Mouse (Mus musculus): Measurements from ENCODE around the gene Mical2.

Mical2 gene

DNA sequence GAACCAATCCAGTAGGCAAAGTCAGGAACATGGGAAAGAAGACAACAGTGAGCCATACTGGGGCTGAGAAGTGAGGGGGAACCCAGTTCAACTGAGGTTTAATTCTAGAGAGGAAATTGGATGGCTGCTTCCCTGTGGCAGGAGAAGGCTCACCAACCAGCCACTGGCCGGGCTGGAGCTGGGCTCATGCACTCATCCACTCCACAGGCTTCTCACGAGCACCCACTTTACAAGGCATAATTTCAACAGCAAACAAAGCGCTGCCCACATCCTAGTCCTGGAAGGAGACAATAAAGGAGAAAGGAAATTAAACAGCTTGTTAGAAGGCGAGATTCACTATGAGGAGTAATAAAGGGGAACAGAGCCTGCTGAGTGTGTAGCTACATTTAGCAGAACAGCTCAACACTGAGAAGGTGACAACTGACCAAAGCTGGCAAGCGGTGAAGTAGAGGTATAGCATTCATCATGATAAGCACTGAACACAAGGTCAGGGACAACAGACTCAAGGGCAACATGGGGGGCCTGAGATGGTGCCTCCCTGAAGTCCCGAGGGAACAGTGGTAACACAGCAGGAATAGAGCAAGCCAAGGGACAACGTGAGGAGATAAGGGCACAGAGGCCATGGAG lies 137.0 kb downstream of the Mical2 start:
- CTCF ChIA-PET: no interaction called here

GRCm38 (mm10) chr7:112365864-112366263 lies 140.2 kb downstream of the Mical2 start:
- CTCF ChIA-PET: no interaction called here

DNA sequence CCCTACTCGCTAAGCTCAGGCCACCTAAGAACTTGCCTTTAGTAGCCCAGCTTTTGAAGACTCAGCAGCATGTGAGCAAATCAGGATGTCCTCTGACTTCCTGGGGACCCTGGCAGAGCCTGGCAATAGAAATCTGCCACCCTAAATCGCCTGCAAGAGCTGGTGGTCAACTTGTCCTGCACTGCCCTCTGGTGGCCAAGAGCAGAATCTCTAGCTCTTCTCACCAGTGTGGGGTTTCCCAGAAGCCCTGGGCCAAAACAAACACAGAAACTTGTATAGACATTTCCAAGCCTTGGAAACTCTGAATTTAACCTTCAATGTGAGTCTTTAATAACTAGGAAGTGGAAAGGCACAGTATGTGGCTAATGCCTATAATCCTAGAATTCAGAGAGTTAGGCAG lies 143.4 kb downstream of the Mical2 start:
- CTCF ChIA-PET: interaction anchor here (1.6 kb wide), 1 partner anchor 10 kb away, joined by 3 read pairs; no protein-coding TSS in a partner anchor

- CTCF ChIA-PET: interaction anchor here (1.6 kb wide), 1 partner anchor 11 kb away, joined by 3 read pairs; no protein-coding TSS in a partner anchor
These were observed 144.3 kb downstream of the Mical2 start for GRCm38 (mm10) chr7:112369977-112370376.

- CTCF ChIA-PET: interaction anchor here (0.7 kb wide), 1 partner anchor 549 kb away, joined by 4 read pairs; no protein-coding TSS in a partner anchor
These were observed 145.7 kb downstream of the Mical2 start for GRCm38 (mm10) chr7:112371387-112371786.

- CTCF ChIA-PET: no interaction called here
These were observed 148.4 kb downstream of the Mical2 start for GRCm38 (mm10) chr7:112374035-112374434.

DNA sequence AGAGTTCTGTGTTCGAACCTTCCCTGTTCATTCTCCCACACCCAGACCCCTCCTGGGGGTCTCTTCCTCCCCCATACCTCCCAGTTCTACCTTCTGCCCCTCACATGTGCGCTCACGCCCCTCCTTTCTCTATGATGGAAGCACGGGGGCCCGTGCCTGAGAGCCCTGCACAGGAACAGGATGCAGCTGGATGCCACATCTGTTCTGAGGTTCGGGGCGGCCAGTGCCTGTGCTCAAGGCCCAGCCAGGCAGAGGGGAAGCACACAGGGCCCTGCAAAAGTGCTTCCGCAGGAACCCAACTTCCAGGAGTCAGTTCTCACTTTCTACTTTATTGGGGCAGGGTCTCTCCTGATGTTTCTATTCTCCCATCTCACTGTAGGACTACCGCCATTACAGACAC lies 149.4 kb downstream of the Mical2 start:
- CTCF ChIA-PET: no interaction called here

GRCm38 (mm10) chr7:112375900-112376299 lies 150.2 kb downstream of the Mical2 start:
- CTCF ChIA-PET: no interaction called here

DNA sequence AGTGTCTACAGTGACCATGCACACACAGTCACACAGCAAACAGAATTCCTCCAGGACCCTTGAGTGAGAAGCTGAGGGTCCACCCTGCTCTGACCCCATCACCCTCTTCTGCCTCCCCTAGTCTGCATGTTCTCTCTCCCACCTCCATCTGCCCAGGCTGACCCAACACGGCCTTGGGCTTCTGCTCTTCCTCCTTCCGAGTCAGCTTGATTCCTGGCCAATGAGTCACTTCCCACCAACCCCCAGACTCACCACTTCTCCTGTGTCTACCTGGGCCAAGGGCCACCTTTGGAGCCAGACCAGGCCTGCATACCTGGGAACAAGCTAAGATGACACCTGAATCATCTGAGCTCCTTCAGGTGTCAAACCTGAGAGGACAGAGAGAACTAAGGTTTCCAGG lies 151.0 kb downstream of the Mical2 start:
- CTCF ChIA-PET: interaction anchor here (0.7 kb wide), 1 partner anchor 1068 kb away, joined by 6 read pairs; no protein-coding TSS in a partner anchor

- CTCF ChIA-PET: no interaction called here
These were observed 151.7 kb downstream of the Mical2 start for GRCm38 (mm10) chr7:112377314-112377713.

GRCm38 (mm10) chr7:112378056-112378455 lies 152.4 kb downstream of the Mical2 start:
- CTCF ChIA-PET: no interaction called here

GRCm38 (mm10) chr7:112378476-112378875 lies 152.8 kb downstream of the Mical2 start:
- CTCF ChIA-PET: no interaction called here

DNA sequence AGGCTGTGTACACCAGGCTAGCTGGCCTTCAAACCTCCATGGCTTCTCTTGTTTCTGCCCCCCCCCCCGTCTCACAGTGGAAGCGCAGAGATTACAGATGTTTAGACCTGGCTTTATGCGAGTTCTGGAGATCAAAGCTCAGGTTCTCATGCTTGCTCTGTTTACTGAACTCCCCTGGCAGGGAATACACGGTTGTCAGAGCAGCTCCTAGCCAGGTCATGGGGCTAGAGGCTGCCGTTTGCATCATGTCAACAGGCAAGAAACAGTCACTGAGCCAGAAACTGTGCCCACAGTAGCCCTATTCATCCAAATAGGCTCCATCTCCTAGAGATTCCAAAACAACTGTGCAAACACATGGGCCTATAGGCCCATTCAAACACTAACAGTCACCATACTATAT lies 160.9 kb downstream of the Mical2 start:
- CTCF ChIA-PET: no interaction called here

DNA sequence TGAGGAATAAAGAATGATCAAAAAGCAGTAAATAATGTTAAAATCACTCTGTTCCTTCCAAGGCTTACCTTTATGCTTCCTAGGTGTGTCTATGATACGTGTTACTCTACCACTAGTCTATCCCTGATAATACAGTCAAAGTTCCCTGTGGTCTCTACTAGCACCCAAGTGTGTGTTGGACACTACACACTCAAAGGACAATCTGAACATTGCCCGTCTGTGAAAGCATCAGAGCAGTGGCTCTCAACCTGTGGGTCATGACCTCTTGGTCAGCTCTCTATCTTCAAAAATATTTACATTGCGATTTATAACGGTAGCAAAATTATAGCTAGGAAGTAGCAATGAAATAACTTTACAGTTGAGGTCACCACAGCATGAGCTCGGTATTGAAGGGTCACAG lies 162.2 kb downstream of the Mical2 start:
- CTCF ChIA-PET: no interaction called here

- CTCF ChIA-PET: no interaction called here
These were observed 162.8 kb downstream of the Mical2 start for GRCm38 (mm10) chr7:112388363-112388875.

DNA sequence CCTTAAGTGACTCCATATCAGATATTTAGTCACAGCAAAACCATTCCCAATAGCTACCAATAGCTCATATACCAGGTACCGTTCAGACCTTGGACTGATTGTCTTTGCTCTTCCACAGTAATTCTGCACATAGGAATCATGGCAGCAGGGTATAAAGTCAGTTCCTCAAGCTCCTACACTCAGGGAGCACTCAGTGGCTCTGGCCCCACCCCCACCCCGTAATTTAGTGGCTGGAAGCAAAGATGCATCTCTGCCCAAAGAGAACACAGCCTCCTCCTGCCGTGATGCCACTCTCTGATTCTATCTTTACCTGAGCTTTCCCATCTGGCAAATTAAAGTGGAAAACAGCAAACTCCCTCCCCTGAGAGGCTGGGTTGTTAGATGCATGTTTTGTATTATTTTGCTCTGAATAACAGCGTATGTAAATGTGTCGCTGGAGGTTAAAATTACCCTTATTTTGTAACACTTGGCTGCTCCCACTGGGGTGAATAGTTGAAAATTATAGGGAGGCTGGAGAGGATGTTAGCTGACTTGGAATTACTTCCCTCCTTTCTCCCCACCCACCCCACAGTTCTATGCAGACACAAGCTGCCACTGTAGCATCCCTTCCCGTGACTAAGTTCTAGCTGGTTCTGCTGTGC lies 164.1 kb downstream of the Mical2 start:
- CTCF ChIA-PET: no interaction called here

DNA sequence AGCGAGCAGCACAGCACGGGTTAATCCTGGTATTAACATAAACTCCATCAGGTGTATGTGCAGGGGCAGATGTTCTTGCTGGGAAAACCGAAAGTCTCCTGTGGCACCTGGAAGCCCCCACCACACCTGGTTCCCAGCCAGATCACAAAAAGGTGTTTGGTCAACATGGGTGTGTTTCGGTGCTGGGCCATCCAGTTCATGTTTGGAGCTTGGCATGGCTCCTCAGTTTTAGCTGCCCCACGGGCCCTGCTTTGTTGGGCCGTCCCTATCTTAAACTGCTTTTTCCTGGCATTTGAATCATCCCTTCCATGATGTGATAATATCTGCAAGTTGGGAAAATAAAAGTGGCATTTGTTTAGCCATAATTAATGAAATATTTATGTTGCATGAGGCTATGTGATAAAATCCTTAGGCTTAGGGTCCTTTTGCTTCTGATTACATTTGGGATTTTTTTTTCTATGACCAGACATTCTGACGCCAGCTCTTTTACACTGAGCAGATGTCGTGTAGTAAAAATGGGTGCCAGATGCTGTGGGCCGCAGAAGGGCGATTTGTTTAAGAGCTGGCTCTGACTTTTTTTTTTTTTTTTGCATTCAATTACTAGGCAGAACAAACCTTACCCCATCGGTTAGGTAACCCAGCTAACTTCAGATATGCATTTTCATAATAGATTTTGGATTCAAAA lies 164.7 kb downstream of the Mical2 start:
- CTCF ChIA-PET: interaction anchor here (0.6 kb wide), 1 partner anchor 746 kb away, joined by 4 read pairs; no protein-coding TSS in a partner anchor

DNA sequence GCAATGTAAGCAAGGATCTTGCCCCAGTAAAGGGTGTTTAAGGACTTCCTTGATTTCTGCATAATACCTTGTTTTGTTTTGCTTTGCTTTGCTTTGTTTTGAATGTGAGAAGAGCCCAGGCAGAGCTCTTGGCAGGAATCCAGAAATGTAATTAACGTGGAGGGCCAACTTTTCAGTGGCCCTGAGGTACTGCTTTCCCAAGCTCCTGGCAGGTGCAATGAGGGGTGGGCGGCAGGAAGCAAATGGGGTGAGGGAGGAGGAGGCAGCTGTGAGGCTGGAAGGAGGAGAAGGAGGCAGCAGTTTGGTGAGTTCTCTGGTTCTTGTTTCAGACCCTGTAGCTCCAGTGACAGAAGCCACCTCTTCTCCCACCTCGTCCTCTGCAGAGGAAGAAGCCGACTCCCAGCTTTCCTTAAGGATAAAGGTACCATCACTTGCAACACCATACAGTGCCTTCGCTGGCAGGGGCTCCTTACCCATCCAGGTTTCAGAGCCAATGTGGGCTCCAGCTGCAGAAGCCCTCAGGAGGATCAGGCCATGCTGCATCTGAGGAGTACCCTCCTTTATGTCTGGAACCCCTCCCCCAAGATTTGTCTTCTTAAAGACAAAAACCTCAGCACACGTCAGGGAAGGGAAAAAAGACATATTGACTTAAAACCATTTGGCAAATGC lies 165.4 kb downstream of the Mical2 start:
- CTCF ChIA-PET: no interaction called here

- CTCF ChIA-PET: no interaction called here
These were observed 172.1 kb downstream of the Mical2 start for GRCm38 (mm10) chr7:112397786-112398185.

- CTCF ChIA-PET: interaction anchor here (0.8 kb wide), 1 partner anchor 767 kb away, joined by 3 read pairs; no protein-coding TSS in a partner anchor
These were observed 173.9 kb downstream of the Mical2 start for GRCm38 (mm10) chr7:112399425-112400170.

GRCm38 (mm10) chr7:112400175-112400574 lies 174.5 kb downstream of the Mical2 start:
- CTCF ChIA-PET: interaction anchor here (0.8 kb wide), 1 partner anchor 767 kb away, joined by 3 read pairs; no protein-coding TSS in a partner anchor
